In the genomic region with DNA sequence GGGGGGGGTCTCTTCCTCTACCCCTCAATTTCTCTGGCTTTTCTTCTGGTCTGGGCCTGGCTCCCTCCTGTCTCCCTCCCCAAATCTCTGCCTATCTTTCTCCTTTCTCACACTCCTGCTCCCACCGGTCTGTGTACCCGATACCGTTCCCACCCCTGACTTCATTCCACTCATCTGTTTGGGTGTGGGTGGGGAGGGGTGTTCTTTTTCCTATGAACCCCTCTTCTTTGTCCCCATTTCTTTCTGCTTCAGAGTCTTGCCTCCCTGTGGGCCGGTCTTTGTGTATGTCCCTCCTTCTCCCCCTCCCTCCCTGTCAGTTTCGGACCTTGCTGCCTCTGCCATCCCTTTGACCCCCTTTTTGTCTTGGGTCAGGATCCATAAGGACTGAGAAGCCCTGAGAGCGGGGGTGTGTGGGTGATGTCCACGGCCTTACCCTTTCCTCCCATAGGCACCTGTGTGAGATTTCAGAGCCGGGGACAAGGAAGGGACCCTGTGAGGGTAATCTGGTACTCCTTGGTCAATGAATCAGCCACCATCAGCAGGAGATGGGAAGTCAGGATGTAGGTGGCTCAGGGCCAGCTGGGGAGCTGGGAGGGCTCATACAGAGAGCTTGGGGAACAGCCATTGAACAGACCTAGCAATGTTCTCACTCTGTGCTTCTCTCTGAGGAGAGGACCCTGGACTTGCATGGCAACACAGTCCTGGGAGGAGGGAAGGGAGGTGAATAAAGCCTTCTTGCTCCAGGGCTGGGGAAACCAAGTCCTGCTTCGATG, we compare ENCODE assay signal across 8 mouse cellular contexts. TPM values are rescaled to one million over a fixed set of nuclear protein-coding genes. Genes with fewer than 3 reads are reported as not detected.
A peak's percentile ranks its signal among the peaks of the same experiment; 100 is the strongest.
DNase-seq lines count a peak whose midpoint lies in the region; ATAC-seq and TF ChIP-seq lines count a peak whose summit lies in the region.

No protein-coding gene starts in this region.

- no peak overlapping the region for H3K9ac ChIP-seq in heart, adult 2 months (ENCODE audit: low read depth, low read length)
- H3K9ac ChIP-seq in forebrain, embryonic 14.5 days (ENCODE audit: low read length) = peak overlapping the region; percentile 51
- no peak overlapping the region for H3K9ac ChIP-seq in liver, embryonic 13.5 days

- H3K36me3 ChIP-seq in heart, adult 2 months (ENCODE audit: control insufficient read depth, insufficient read depth, low read length) = no peaks in the 10 kb centered on the region
- H3K36me3 ChIP-seq in forebrain, embryonic 14.5 days (ENCODE audit: control insufficient read depth, insufficient read depth, low read length) = no peaks in the 10 kb centered on the region
- no peaks in the 10 kb centered on the region for H3K36me3 ChIP-seq in liver, embryonic 13.5 days

- TF ChIP-seq CTCF in heart, adult 2 months (IDR thresholded peaks at IDR 0.05) = no peak

- peaks cover 11% of the 10 kb centered on the region; the same call in 1 of the 2 replicates for H3K4me1 ChIP-seq in heart, adult 2 months (ENCODE audit: control insufficient read depth, insufficient read depth, low read length)
- peaks cover 13% of the 10 kb centered on the region for H3K4me1 ChIP-seq in forebrain, embryonic 14.5 days (ENCODE audit: control insufficient read depth, insufficient read depth, low read length)
- H3K4me1 ChIP-seq in liver, embryonic 13.5 days (replicated peaks) = peaks cover 12% of the 10 kb centered on the region

- H3K79me2 ChIP-seq in heart, adult 2 months (replicated peaks; ENCODE audit: control insufficient read depth, insufficient read depth, low read length) = no peaks in the 10 kb centered on the region

- WGBS in heart, adult 2 months = 60% methylated on average over 9 of the region's 9 CpGs
- WGBS in forebrain, embryonic 14.5 days = 34% methylated on average over 9 of the region's 9 CpGs
- WGBS in liver, embryonic 13.5 days (ENCODE audit: insufficient replicate concordance) = 60% methylated on average over 9 of the region's 9 CpGs

- no peak for TF ChIP-seq EP300 in heart, adult 2 months (IDR thresholded peaks at IDR 0.05; ENCODE audit: insufficient read depth, low read depth, low read length)

- TF ChIP-seq POLR2A in heart, adult 2 months (IDR thresholded peaks at IDR 0.05; ENCODE audit: insufficient read depth, low read depth, low read length) = no peak

- H3K9me3 ChIP-seq in forebrain, embryonic 14.5 days (replicated peaks; ENCODE audit: control insufficient read depth, low read length) = no peaks in the 10 kb centered on the region
- H3K9me3 ChIP-seq in liver, embryonic 13.5 days (replicated peaks) = no peaks in the 10 kb centered on the region

- peak overlapping the region; percentile 36 for H3K27ac ChIP-seq in heart, adult 2 months
- peak overlapping the region; percentile 83 for H3K27ac ChIP-seq in forebrain, embryonic 14.5 days (ENCODE audit: low read depth, low read length)
- H3K27ac ChIP-seq in liver, embryonic 13.5 days = no peak overlapping the region

- ATAC-seq in forebrain, embryonic 14.5 days = peak; percentile 42
- no peak for ATAC-seq in liver, embryonic 13.5 days (ENCODE audit: low read depth)
- no peak for ATAC-seq in megakaryocyte, adult 5-6 weeks (ENCODE audit: poor library complexity, severe bottlenecking)

- no peak overlapping the region for H3K4me3 ChIP-seq in heart, adult 2 months
- H3K4me3 ChIP-seq in forebrain, embryonic 14.5 days (ENCODE audit: low read depth, low read length) = peak overlapping the region; percentile 11; the same call in 1 of the 2 replicates
- no peak overlapping the region for H3K4me3 ChIP-seq in liver, embryonic 13.5 days (replicated peaks)

- peak overlapping the region; percentile 37 for H3K4me2 ChIP-seq in forebrain, embryonic 14.5 days (ENCODE audit: low read length)
- H3K4me2 ChIP-seq in liver, embryonic 13.5 days = peak overlapping the region; percentile 26; the same call in 1 of the 2 replicates

- H3K27me3 ChIP-seq in heart, adult 2 months (ENCODE audit: control insufficient read depth, insufficient read depth, low read length) = no peaks in the 10 kb centered on the region
- H3K27me3 ChIP-seq in forebrain, embryonic 14.5 days (replicated peaks; ENCODE audit: control insufficient read depth, insufficient read depth, low read length) = no peaks in the 10 kb centered on the region
- H3K27me3 ChIP-seq in liver, embryonic 13.5 days = peaks cover 13% of the 10 kb centered on the region

- intact Hi-C loops in heart, adult 2 months (cut with DNase I) = no loop called here
- intact Hi-C loops in heart, postnatal 25 days (cut with DNase I) = no loop called here

- no peak for DNase-seq in heart, adult 2 months
- DNase-seq in heart, postnatal 25 days (ENCODE audit: low spot score) = no peak
- DNase-seq in MN1 (ENCODE audit: low spot score) = peak; percentile 20
- DNase-seq in forebrain, embryonic 14.5 days (ENCODE audit: low spot score) = no peak
- no peak for DNase-seq in liver, embryonic 13.5 days
- DNase-seq in thymus, postnatal 36 days = no peak
- DNase-seq in cerebellum, adult 18-20 months = no peak

RNA-seq across cellular contexts. Expression of a gene that starts 19.5 kb away (rescaled TPM):
- 1 to 10 TPM in 1 of 2 experiments, under 1 TPM in 1; 0.73 to 1.0 TPM for total RNA-seq in heart, adult 2 months (2021)
- polyA plus RNA-seq in heart, adult 2 months (2012; rRNA removed) = 0.32 and 0.76 TPM in 2 replicates
- total RNA-seq in heart, postnatal 25 days (2021) = 1 to 10 TPM; 1.2 TPM
- polyA plus RNA-seq in forebrain, embryonic 14.5 days (2014; fragmentation: Nextera tagmentation; extraction: Ambion mirVana) = 0.64 and 1.2 TPM in 2 replicates
- 0.13 and 0.14 TPM in 2 replicates for polyA plus RNA-seq in liver, embryonic 13.5 days (2015; fragmentation: Nextera tagmentation; extraction: Ambion mirVana)
- 0.27 and 0.60 TPM in 2 replicates for total RNA-seq in megakaryocyte, adult 5-6 weeks (2015)
- not detected in 2 replicates for total RNA-seq in megakaryocyte, adult 5-6 weeks (2017)
